Mouse (Mus musculus) hindbrain, embryonic 15.5 days (tissue): Measurements from ENCODE around the gene Prg2. TPM values are rescaled to one million over a fixed set of nuclear protein-coding genes. Genes with fewer than 3 reads are reported as not detected.

Experiments
- ATAC-seq: fragments of 200-750 bp; cut with Nextera tagmentation; 2 replicates; pipeline ENCODE4 v1.8.0; 2017; ENCODE audit warnings: low read depth, moderate number of reproducible peaks, moderate TSS enrichment; ENCODE audit not compliant: low FRiP score
- H3K27ac ChIP-seq: fragments of 300-500 bp; sonication (generic); replicated peaks from 2 replicates; pipeline ENCODE4 v1.5.1; 2015; ENCODE audit warnings: mild to moderate bottlenecking, inconsistent platforms
- H3K27me3 ChIP-seq: fragments of 300-500 bp; sonication (generic); 2 replicates; pipeline ENCODE4 v1.6.1; 2015; ENCODE audit warnings: control low read depth, inconsistent platforms
- H3K36me3 ChIP-seq: fragments of 300-500 bp; sonication (generic); 2 replicates; pipeline ENCODE4 v1.6.1; 2015; ENCODE audit warnings: control low read depth, inconsistent platforms
- H3K4me1 ChIP-seq: fragments of 300-500 bp; sonication (generic); replicated peaks from 2 replicates; pipeline ENCODE4 v1.6.1; 2015; ENCODE audit warnings: control low read depth, inconsistent platforms
- H3K4me2 ChIP-seq: fragments of 300-500 bp; sonication (generic); 2 replicates; pipeline ENCODE4 v1.6.1; 2015; ENCODE audit warnings: moderate library complexity, mild to moderate bottlenecking, inconsistent platforms
- H3K4me3 ChIP-seq: fragments of 300-500 bp; sonication (generic); 2 replicates; pipeline ENCODE4 v1.5.1; 2015; ENCODE audit warnings: mild to moderate bottlenecking, inconsistent platforms
- H3K9ac ChIP-seq: fragments of 300-500 bp; sonication (generic); 2 replicates; pipeline ENCODE4 v1.6.1; 2015; ENCODE audit warnings: inconsistent platforms
- H3K9me3 ChIP-seq: fragments of 300-500 bp; sonication (generic); 2 replicates; pipeline ENCODE4 v1.6.1; 2016; ENCODE audit warnings: control low read depth, inconsistent platforms
- WGBS: fragments of 180-500 bp; shearing (Covaris S2); methylation state at CpG from one replicate; pipeline ENCODE4 v1.1.7; 2015; 5-methylcytosine and 5-hydroxymethylcytosine counted together
- polyA plus RNA-seq: library from polyadenylated mRNA; unstranded; fragments of >200 nt; fragmentation: Nextera tagmentation; extraction: Ambion mirVana; gene quantifications from 2 replicates; pipeline ENCODE4 v1.2.1, GENCODE M21; 2015

Prg2 gene
- polyA plus RNA-seq = 0.18 TPM in 1 of 2 replicates, not detected in the other

GRCm38 (mm10) chr2:84980188-84980587 lies at the start of gene Prg2:
Gene Prg2, plus strand, starts transcription at chr2:84980461.
- no peak within 1 kb of the TSS for H3K4me3 ChIP-seq
- H3K4me2 ChIP-seq = no peak within 1 kb of the TSS
- no peak for ATAC-seq
- H3K27me3 ChIP-seq = no peaks in the 10 kb centered on the region
- 67% methylated on average over 1 of the region's 1 CpGs for WGBS
- no peak within 1 kb of the TSS for H3K27ac ChIP-seq
- no peaks in the 10 kb centered on the region for H3K9me3 ChIP-seq
- no peaks in the 10 kb centered on the region for H3K36me3 ChIP-seq
- H3K9ac ChIP-seq = no peak within 1 kb of the TSS
- H3K4me1 ChIP-seq = no peaks in the 10 kb centered on the region

GRCm38 (mm10) chr2:84933992-84934648 lies 46.1 kb upstream of the Prg2 start:
- no peaks in the 10 kb centered on the region for H3K4me1 ChIP-seq
- 78% methylated on average over 8 of the region's 8 CpGs for WGBS
- ATAC-seq = no peak
- H3K4me2 ChIP-seq = no peak overlapping the region
- no peak overlapping the region for H3K27ac ChIP-seq
- no peak overlapping the region for H3K9ac ChIP-seq
- H3K36me3 ChIP-seq = no peaks in the 10 kb centered on the region
- no peak overlapping the region for H3K4me3 ChIP-seq
- no peaks in the 10 kb centered on the region for H3K9me3 ChIP-seq
- no peaks in the 10 kb centered on the region for H3K27me3 ChIP-seq

GRCm38 (mm10) chr2:84934649-84935007 lies 45.6 kb upstream of the Prg2 start:
- Histone ChIP-seq H3K27ac (no peak overlapping the region), H3K4me3 (no peak overlapping the region), H3K36me3 (no peaks in the 10 kb centered on the region), H3K9me3 (no peaks in the 10 kb centered on the region), H3K9ac (no peak overlapping the region), H3K4me1 (no peaks in the 10 kb centered on the region), H3K27me3 (no peaks in the 10 kb centered on the region), H3K4me2 (no peak overlapping the region)
- 42% methylated on average over 4 of the region's 4 CpGs for WGBS
- ATAC-seq = no peak

DNA sequence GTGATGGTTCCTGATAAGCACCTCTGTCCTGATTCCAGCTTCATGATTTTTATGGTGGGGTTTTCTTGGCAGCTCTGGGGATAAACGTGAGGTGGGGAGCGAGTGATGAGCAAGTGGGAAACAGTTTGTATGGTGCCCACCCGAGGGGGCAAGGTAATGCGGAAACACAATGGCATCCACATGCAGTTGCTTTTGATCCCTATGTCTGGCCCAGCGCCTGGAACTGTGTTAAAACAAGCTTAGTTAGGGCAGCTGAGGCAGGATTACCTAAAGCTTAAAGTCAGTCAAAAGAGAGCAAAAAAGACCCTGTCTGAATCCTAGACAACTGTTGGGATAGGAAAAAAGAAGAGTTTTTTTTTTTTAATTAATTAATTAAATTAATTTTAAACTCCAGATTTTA lies 45.2 kb upstream of the Prg2 start:
- no peaks in the 10 kb centered on the region for H3K9me3 ChIP-seq
- H3K27me3 ChIP-seq = no peaks in the 10 kb centered on the region
- H3K4me3 ChIP-seq = no peak overlapping the region
- ATAC-seq = no peak
- no peaks in the 10 kb centered on the region for H3K4me1 ChIP-seq
- H3K27ac ChIP-seq = no peak overlapping the region
- H3K4me2 ChIP-seq = no peak overlapping the region
- 69% methylated on average over 5 of the region's 5 CpGs for WGBS
- H3K9ac ChIP-seq = no peak overlapping the region
- no peaks in the 10 kb centered on the region for H3K36me3 ChIP-seq

- Histone ChIP-seq H3K36me3 (no peaks in the 10 kb centered on the region), H3K9ac (peak within 1 kb of the TSS; percentile 23; the same call in 1 of the 2 replicates), H3K27ac (no peak within 1 kb of the TSS), H3K4me2 (peak within 1 kb of the TSS; percentile 53), H3K27me3 (no peaks in the 10 kb centered on the region), H3K4me3 (peak within 1 kb of the TSS; percentile 34), H3K4me1 (no peaks in the 10 kb centered on the region), H3K9me3 (no peaks in the 10 kb centered on the region)
- WGBS = 21% methylated on average over 38 of the region's 38 CpGs
- peak; percentile 83 for ATAC-seq
Observed at GRCm38 (mm10) chr2:84936474-84937429, 43.5 kb upstream of the Prg2 start, which contains the start of gene Slc43a3. Gene Slc43a3, plus strand, starts transcription at chr2:84936579.

DNA sequence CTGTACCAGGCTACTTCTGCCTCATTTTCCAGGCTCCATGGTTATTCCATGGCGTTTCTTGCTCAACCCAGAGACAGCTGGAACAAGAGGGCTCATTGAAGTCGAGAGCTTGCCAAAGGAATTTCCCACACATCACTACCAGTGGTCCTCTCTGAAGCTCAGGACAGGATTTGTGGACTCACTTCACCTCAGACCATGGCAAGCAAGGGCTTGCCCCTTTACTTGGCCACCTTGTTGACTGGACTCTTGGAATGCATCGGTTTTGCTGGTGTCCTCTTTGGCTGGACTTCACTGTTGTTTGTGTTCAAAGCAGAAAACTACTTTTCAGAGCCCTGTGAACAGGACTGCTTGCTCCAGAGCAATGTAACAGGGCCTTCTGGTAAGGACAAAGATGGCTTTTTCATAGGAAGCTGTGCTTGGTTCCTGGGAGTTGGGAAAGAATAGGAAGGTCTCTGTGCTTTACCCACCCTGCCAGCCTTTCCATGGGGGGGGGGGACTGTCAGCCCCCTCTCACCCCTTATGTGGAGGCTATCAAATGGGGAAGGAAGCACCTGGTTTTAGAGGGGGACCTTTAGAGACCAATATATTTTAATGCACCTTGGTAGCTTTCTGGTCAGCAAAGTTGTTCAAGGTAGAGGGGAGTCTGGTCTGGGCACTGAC lies 42.6 kb upstream of the Prg2 start:
- Histone ChIP-seq H3K4me1 (no peaks in the 10 kb centered on the region), H3K4me2 (0 out of 2 replicates have a peak overlapping the region, but pooled peaks have one; percentile 53), H3K27ac (no peak overlapping the region), H3K27me3 (no peaks in the 10 kb centered on the region), H3K36me3 (no peaks in the 10 kb centered on the region), H3K9ac (no peak overlapping the region), H3K4me3 (no peak overlapping the region), H3K9me3 (no peaks in the 10 kb centered on the region)
- no peak for ATAC-seq
- WGBS = 65% methylated on average over 3 of the region's 3 CpGs

DNA sequence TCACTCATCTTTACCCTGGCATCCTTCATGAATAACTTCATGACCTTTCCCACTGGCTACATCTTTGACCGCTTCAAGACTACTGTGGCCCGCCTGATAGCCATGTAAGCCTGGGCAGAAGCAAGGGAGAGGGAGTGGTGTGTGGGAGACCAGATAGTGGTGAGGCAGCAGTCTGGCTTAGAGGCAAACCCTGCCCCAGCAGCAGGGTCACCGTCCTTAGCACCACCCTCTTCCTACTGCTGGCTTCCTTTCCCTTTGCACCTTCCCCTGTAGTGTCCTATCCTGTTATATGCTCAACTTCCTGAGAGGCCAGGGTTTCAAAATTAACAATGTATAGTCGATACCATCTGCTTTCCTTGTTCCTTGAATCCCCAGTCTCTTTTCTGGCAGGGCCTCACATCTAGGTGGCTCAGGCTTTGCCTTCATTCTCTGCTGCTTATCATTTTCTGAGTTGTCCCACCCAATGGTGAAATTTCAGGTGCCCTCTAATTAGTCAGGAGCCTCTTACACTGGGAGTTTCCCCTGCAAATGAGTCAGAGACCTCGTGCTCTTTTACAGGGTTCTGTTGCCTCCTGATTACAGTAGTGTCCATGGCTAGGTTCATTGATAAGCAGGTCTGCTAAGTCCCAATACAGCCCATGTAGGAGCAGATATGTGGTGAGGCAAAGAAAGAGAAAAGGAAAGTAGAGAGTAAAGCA lies 41.9 kb upstream of the Prg2 start:
- no peak overlapping the region for H3K27ac ChIP-seq
- no peak overlapping the region for H3K4me3 ChIP-seq
- no peaks in the 10 kb centered on the region for H3K27me3 ChIP-seq
- H3K9ac ChIP-seq = no peak overlapping the region
- no peaks in the 10 kb centered on the region for H3K9me3 ChIP-seq
- H3K4me1 ChIP-seq = no peaks in the 10 kb centered on the region
- no peak overlapping the region for H3K4me2 ChIP-seq
- ATAC-seq = no peak
- H3K36me3 ChIP-seq = no peaks in the 10 kb centered on the region
- WGBS = 85% methylated on average over 5 of the region's 5 CpGs

DNA sequence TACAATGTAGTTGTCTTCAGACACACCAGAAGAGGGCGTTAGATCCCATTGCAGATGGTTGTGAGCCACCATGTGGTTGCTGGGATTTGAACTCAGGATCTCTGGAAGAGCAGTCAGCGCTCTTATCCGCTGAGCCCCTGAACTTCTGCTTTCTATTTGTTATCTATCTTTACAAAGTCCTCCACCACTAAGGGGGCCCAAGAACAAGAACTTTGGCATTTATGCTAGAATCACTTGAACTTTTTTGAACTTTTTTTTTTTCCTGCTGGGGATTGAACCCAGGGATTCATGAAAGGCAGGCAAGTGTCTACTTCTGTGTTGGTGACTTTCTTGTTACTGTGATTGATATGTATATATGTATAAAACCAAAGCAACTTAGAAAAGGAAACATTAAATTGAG lies 41.0 kb upstream of the Prg2 start:
- H3K36me3 ChIP-seq = no peaks in the 10 kb centered on the region
- no peaks in the 10 kb centered on the region for H3K4me1 ChIP-seq
- H3K9ac ChIP-seq = no peak overlapping the region
- H3K4me2 ChIP-seq = no peak overlapping the region
- no peak overlapping the region for H3K4me3 ChIP-seq
- H3K27ac ChIP-seq = no peak overlapping the region
- 96% methylated on average over 3 of the region's 3 CpGs for WGBS
- H3K27me3 ChIP-seq = no peaks in the 10 kb centered on the region
- ATAC-seq = no peak
- H3K9me3 ChIP-seq = no peaks in the 10 kb centered on the region

DNA sequence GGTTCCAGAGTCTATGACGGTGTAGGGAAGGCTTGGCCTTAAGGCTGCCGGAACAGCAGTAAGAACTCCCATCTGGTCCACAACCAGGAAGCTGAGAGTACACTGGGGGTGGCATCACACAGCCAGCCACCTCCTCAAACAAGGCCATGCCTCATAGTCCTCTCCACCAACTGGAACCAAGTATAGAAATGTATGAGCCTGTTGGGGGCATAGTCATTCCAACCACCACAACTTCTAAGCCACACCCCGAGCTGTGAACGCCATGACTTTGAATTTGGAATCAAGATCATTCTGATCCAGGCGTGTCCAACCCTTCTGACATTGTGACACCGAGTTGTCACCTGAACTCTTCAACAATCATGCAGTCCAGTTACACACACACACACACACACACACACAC lies 40.5 kb upstream of the Prg2 start:
- ATAC-seq = no peak
- H3K4me1 ChIP-seq = no peaks in the 10 kb centered on the region
- WGBS = 94% methylated on average over 6 of the region's 6 CpGs

GRCm38 (mm10) chr2:84941332-84941731 lies 38.9 kb upstream of the Prg2 start:
- H3K27ac ChIP-seq = no peak overlapping the region
- 81% methylated on average over 2 of the region's 2 CpGs for WGBS
- no peak for ATAC-seq
- no peak overlapping the region for H3K4me3 ChIP-seq
- no peaks in the 10 kb centered on the region for H3K9me3 ChIP-seq
- no peaks in the 10 kb centered on the region for H3K27me3 ChIP-seq
- no peaks in the 10 kb centered on the region for H3K36me3 ChIP-seq
- H3K9ac ChIP-seq = no peak overlapping the region
- no peaks in the 10 kb centered on the region for H3K4me1 ChIP-seq
- no peak overlapping the region for H3K4me2 ChIP-seq

More for the DNA sequence above, 40.5 kb upstream of the Prg2 start:
- Histone ChIP-seq H3K27ac (no peak overlapping the region), H3K27me3 (no peaks in the 10 kb centered on the region), H3K4me3 (no peak overlapping the region), H3K9ac (no peak overlapping the region), H3K36me3 (no peaks in the 10 kb centered on the region), H3K9me3 (no peaks in the 10 kb centered on the region), H3K4me2 (no peak overlapping the region)

DNA sequence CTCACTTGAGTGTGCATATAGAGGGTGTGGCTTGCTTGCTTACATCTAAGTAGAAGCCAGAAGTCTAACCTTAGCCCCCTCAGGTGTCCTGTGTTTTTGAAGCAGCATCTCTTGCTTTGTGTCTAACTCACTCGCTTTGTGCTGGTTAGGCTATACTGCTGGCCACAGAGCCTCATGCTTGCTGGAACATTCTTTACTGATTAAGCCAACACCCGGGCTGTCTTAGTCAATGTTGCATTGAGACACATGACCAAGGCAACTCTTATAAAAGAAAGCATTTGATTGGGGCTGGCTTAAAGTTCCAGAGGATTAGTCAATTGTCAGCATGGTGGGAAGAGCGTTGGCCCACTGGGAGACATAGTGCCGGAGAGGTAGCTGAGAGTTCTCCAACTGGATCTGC lies 38.5 kb upstream of the Prg2 start:
- Histone ChIP-seq H3K9me3 (no peaks in the 10 kb centered on the region), H3K27me3 (no peaks in the 10 kb centered on the region), H3K4me2 (no peak overlapping the region), H3K9ac (no peak overlapping the region), H3K27ac (no peak overlapping the region), H3K4me1 (no peaks in the 10 kb centered on the region), H3K4me3 (no peak overlapping the region), H3K36me3 (no peaks in the 10 kb centered on the region)
- no peak for ATAC-seq
- WGBS = 91% methylated on average over 4 of the region's 4 CpGs
